Mouse (Mus musculus): ENCODE measurements around the gene Atad1.
"Not testable (repeated sequence)": the region's sequence is repeated elsewhere in the genome, so short reads cannot be mapped to it uniquely, and the experiment has no call there.

Gene Atad1

GRCm38 (mm10) chr19:32696674-32697073 is 42.9 kb downstream of the Atad1 start:
- in situ Hi-C loops (cut with MboI; ENCODE audit: unreplicated experiment in 2 of 2), result loop anchor here (10.0 to 25.0 kb wide), 7 partner anchors 102 to 1859 kb away; partner anchors contain the start of genes Asah2 (in 1 of the 2), Cstf2t (in 1 of the 2) and Papss2 (in 1 of the 2)

GRCm38 (mm10) chr19:32689724-32690123 is 49.9 kb downstream of the Atad1 start:
- in situ Hi-C loops (cut with MboI; ENCODE audit: unreplicated experiment in 2 of 2), result loop anchor here (5.0 to 25.0 kb wide), 12 partner anchors 95 to 1852 kb away; partner anchors contain the start of genes Asah2 (in 1 of the 2), Cstf2t (in 1 of the 2) and Papss2 (in 1 of the 2)

GRCm38 (mm10) chr19:32688227-32688626 is 51.4 kb downstream of the Atad1 start:
- in situ Hi-C loops (cut with MboI; ENCODE audit: unreplicated experiment in 2 of 2), result loop anchor here (5.0 to 25.0 kb wide), 10 partner anchors 96 to 1851 kb away; partner anchors contain the start of genes Asah2 (in 1 of the 2) and Cstf2t (in 1 of the 2)

GRCm38 (mm10) chr19:32687721-32688120 is 51.9 kb downstream of the Atad1 start:
- in situ Hi-C loops (cut with MboI; ENCODE audit: unreplicated experiment in 2 of 2), result loop anchor here (5.0 to 25.0 kb wide), 10 partner anchors 95 to 1850 kb away; partner anchors contain the start of genes Asah2 (in 1 of the 2) and Cstf2t (in 1 of the 2)

- in situ Hi-C loops (cut with MboI; ENCODE audit: unreplicated experiment in 2 of 2), result loop anchor here (10.0 to 25.0 kb wide), 7 partner anchors 208 to 1846 kb away; partner anchors contain the start of genes Asah2 (in 1 of the 2) and Cstf2t (in 1 of the 2)
Observed at GRCm38 (mm10) chr19:32683081-32683480, 56.5 kb downstream of the Atad1 start.

- in situ Hi-C loops (cut with MboI; ENCODE audit: unreplicated experiment in 2 of 2), result loop anchor here (10.0 to 25.0 kb wide), 7 partner anchors 206 to 1844 kb away; partner anchors contain the start of genes Asah2 (in 1 of the 2) and Cstf2t (in 1 of the 2)
Observed at GRCm38 (mm10) chr19:32680894-32681293, 58.7 kb downstream of the Atad1 start.

- in situ Hi-C loops (cut with MboI; ENCODE audit: unreplicated experiment in 2 of 2), result loop anchor here (25.0 kb wide), 6 partner anchors 338 to 1838 kb away; partner anchors contain the start of genes Asah2 (in 1 of the 2) and Cstf2t (in 1 of the 2)
Observed at GRCm38 (mm10) chr19:32675766-32676165, 63.8 kb downstream of the Atad1 start.

- in situ Hi-C loops (cut with MboI; ENCODE audit: unreplicated experiment in 2 of 2), result not testable (repeated sequence)
Observed at GRCm38 (mm10) chr19:32667830-32668229, 71.8 kb downstream of the Atad1 start.

GRCm38 (mm10) chr19:32665243-32665642 is 74.3 kb downstream of the Atad1 start:
- in situ Hi-C loops (cut with MboI; ENCODE audit: unreplicated experiment in 2 of 2), result no loop called here

- in situ Hi-C loops (cut with MboI; ENCODE audit: unreplicated experiment in 2 of 2), result no loop called here
Observed at GRCm38 (mm10) chr19:32662936-32663335, 76.7 kb downstream of the Atad1 start.

- in situ Hi-C loops (cut with MboI; ENCODE audit: unreplicated experiment in 2 of 2), result no loop called here
Observed at GRCm38 (mm10) chr19:32659346-32659745, 80.2 kb downstream of the Atad1 start.

GRCm38 (mm10) chr19:32653630-32654362 is 85.8 kb downstream of the Atad1 start:
- in situ Hi-C loops (cut with MboI; ENCODE audit: unreplicated experiment in 2 of 2), result no loop called here

GRCm38 (mm10) chr19:32653122-32653521 is 86.5 kb downstream of the Atad1 start:
- in situ Hi-C loops (cut with MboI; ENCODE audit: unreplicated experiment in 2 of 2), result no loop called here

- in situ Hi-C loops (cut with MboI; ENCODE audit: unreplicated experiment in 2 of 2), result no loop called here
Observed at GRCm38 (mm10) chr19:32651046-32651445, 88.5 kb downstream of the Atad1 start.

GRCm38 (mm10) chr19:32648019-32648571 is 91.5 kb downstream of the Atad1 start:
- in situ Hi-C loops (cut with MboI; ENCODE audit: unreplicated experiment in 2 of 2), result no loop called here

- in situ Hi-C loops (cut with MboI; ENCODE audit: unreplicated experiment in 2 of 2), result no loop called here
Observed at GRCm38 (mm10) chr19:32646382-32646781, 93.2 kb downstream of the Atad1 start.

GRCm38 (mm10) chr19:32645939-32646338 is 93.6 kb downstream of the Atad1 start:
- in situ Hi-C loops (cut with MboI; ENCODE audit: unreplicated experiment in 2 of 2), result no loop called here

- in situ Hi-C loops (cut with MboI; ENCODE audit: unreplicated experiment in 2 of 2), result no loop called here
Observed at GRCm38 (mm10) chr19:32643642-32644041, 95.9 kb downstream of the Atad1 start.

GRCm38 (mm10) chr19:32641995-32642394 is 97.6 kb downstream of the Atad1 start:
- in situ Hi-C loops (cut with MboI; ENCODE audit: unreplicated experiment in 2 of 2), result no loop called here

- in situ Hi-C loops (cut with MboI; ENCODE audit: unreplicated experiment in 2 of 2), result no loop called here
Observed at GRCm38 (mm10) chr19:32641535-32641934, 98.1 kb downstream of the Atad1 start.

- in situ Hi-C loops (cut with MboI; ENCODE audit: unreplicated experiment in 2 of 2), result no loop called here
Observed at GRCm38 (mm10) chr19:32638276-32638903, 101.2 kb downstream of the Atad1 start.
